Mouse (Mus musculus) kidney, postnatal 14 days (tissue): ENCODE data around the gene Ufc1.
A peak's percentile ranks its signal among the peaks of the same experiment; 100 is the strongest.

Source experiments
- DNase-seq: peaks from one replicate; pipeline ENCODE4 v3.0.0; 2022; ENCODE audit warnings: mixed read lengths

Ufc1 gene

GRCm38 (mm10) chr1:171286517-171286916 lies 8.3 kb downstream of the Ufc1 start:
- DNase-seq = peak; percentile 9

- peak; percentile 28 for DNase-seq
Observed at GRCm38 (mm10) chr1:171285096-171285892, 9.5 kb downstream of the Ufc1 start.

GRCm38 (mm10) chr1:171284491-171284890 lies 10.3 kb downstream of the Ufc1 start:
- peak; percentile 11 for DNase-seq

- peak; percentile 3 for DNase-seq
Observed at GRCm38 (mm10) chr1:171283188-171284160, 11.3 kb downstream of the Ufc1 start.

- no peak for DNase-seq
Observed at GRCm38 (mm10) chr1:171282086-171282805, 12.6 kb downstream of the Ufc1 start.

- DNase-seq = peak; percentile 89
Observed at GRCm38 (mm10) chr1:171281528-171281923, 13.3 kb downstream of the Ufc1 start.

GRCm38 (mm10) chr1:171280916-171281527 lies 13.8 kb downstream of the Ufc1 start, which contains the start of gene Ppox:
Gene Ppox (minus strand): TSS chr1:171281186.
- peak; percentile 95 for DNase-seq

GRCm38 (mm10) chr1:171280250-171280915 lies 14.4 kb downstream of the Ufc1 start:
- peak; percentile 59 for DNase-seq

- no peak for DNase-seq
Observed at GRCm38 (mm10) chr1:171279721-171280120, 15.1 kb downstream of the Ufc1 start.

GRCm38 (mm10) chr1:171279012-171279705 lies 15.7 kb downstream of the Ufc1 start:
- no peak for DNase-seq

GRCm38 (mm10) chr1:171278436-171278835 lies 16.4 kb downstream of the Ufc1 start:
- DNase-seq = no peak

GRCm38 (mm10) chr1:171277736-171278135 lies 17.1 kb downstream of the Ufc1 start:
- DNase-seq = no peak

GRCm38 (mm10) chr1:171276110-171276748 lies 18.6 kb downstream of the Ufc1 start:
- no peak for DNase-seq

GRCm38 (mm10) chr1:171275144-171275734 lies 19.6 kb downstream of the Ufc1 start:
- no peak for DNase-seq

GRCm38 (mm10) chr1:171274171-171274570 lies 20.7 kb downstream of the Ufc1 start:
- no peak for DNase-seq

GRCm38 (mm10) chr1:171272086-171272485 lies 22.7 kb downstream of the Ufc1 start:
- DNase-seq = no peak

GRCm38 (mm10) chr1:171271622-171272021 lies 23.2 kb downstream of the Ufc1 start:
- DNase-seq = no peak

GRCm38 (mm10) chr1:171271196-171271595 lies 23.6 kb downstream of the Ufc1 start:
- DNase-seq = no peak

- peak; percentile 83 for DNase-seq
Observed at GRCm38 (mm10) chr1:171270573-171270900, 24.3 kb downstream of the Ufc1 start.

GRCm38 (mm10) chr1:171269848-171270572 lies 24.8 kb downstream of the Ufc1 start, which contains the start of gene B4galt3:
Gene B4galt3 (plus strand): TSS chr1:171270328.
- DNase-seq = peak; percentile 98
